Mouse (Mus musculus): ENCODE results near the gene Evi5l. TPM values are rescaled to one million over a fixed set of nuclear protein-coding genes. Genes with fewer than 3 reads are reported as not detected.
A peak's percentile ranks its signal among the peaks of the same experiment; 100 is the strongest.

Evi5l gene
- polyA plus RNA-seq (2014; fragmentation: Nextera tagmentation; extraction: Ambion mirVana), result 88.7 and 90.3 TPM in 2 replicates

GRCm38 (mm10) chr8:4165852-4166751, at the start of gene Evi5l:
TSS of gene Evi5l (plus strand) at chr8:4166567.
- H3K4me3 ChIP-seq (replicated peaks; ENCODE audit: low read length), result peak within 1 kb of the TSS; percentile 93
- no peaks in the 10 kb centered on the region for H3K27me3 ChIP-seq (ENCODE audit: control insufficient read depth, insufficient read depth, low read length)
- peak within 1 kb of the TSS; percentile 97 for H3K9ac ChIP-seq
- under 1% methylated on average over 51 of the region's 51 CpGs for WGBS
- peak; percentile 98 for ATAC-seq (ENCODE audit: low FRiP score)
- peak within 1 kb of the TSS; percentile 89 for H3K27ac ChIP-seq
- H3K9me3 ChIP-seq (ENCODE audit: control insufficient read depth, low read length), result no peaks in the 10 kb centered on the region
- peak; percentile 99 for DNase-seq (ENCODE audit: low spot score)
- H3K4me2 ChIP-seq (replicated peaks), result peak within 1 kb of the TSS; percentile 61
- peaks cover 37% of the 10 kb centered on the region for H3K4me1 ChIP-seq (replicated peaks; ENCODE audit: control insufficient read depth, insufficient read depth, low read length)
- H3K36me3 ChIP-seq (replicated peaks; ENCODE audit: control insufficient read depth, insufficient read depth), result no peaks in the 10 kb centered on the region; the same call in 1 of the 2 replicates

- Histone ChIP-seq H3K4me1 (replicated peaks; ENCODE audit: control insufficient read depth, insufficient read depth, low read length) (no peaks in the 10 kb centered on the region), H3K4me2 (replicated peaks) (no peak within 1 kb of the TSS), H3K9ac (no peak within 1 kb of the TSS), H3K4me3 (replicated peaks; ENCODE audit: low read length) (no peak within 1 kb of the TSS), H3K27ac (no peak within 1 kb of the TSS), H3K9me3 (ENCODE audit: control insufficient read depth, low read length) (no peaks in the 10 kb centered on the region), H3K36me3 (replicated peaks; ENCODE audit: control insufficient read depth, insufficient read depth) (no peaks in the 10 kb centered on the region), H3K27me3 (ENCODE audit: control insufficient read depth, insufficient read depth, low read length) (no peaks in the 10 kb centered on the region)
- no peak for DNase-seq (ENCODE audit: low spot score)
- no peak for ATAC-seq (ENCODE audit: low FRiP score)
- 94% methylated on average over 10 of the region's 10 CpGs for WGBS
Observed at GRCm38 (mm10) chr8:4133798-4134197, 32.6 kb upstream of the Evi5l start, which contains the start of gene Cd209g. TSS of gene Cd209g (plus strand) at chr8:4134098.

- no peaks in the 10 kb centered on the region for H3K27me3 ChIP-seq (ENCODE audit: control insufficient read depth, insufficient read depth, low read length)
- no peaks in the 10 kb centered on the region for H3K9me3 ChIP-seq (ENCODE audit: control insufficient read depth, low read length)
- H3K4me3 ChIP-seq (replicated peaks; ENCODE audit: low read length), result no peak overlapping the region
- 0 out of 2 replicates have a peak overlapping the region, but pooled peaks have one; percentile 17 for H3K4me2 ChIP-seq (replicated peaks)
- ATAC-seq (ENCODE audit: low FRiP score) (peak; percentile 72; the same call in 1 of the 2 replicates), DNase-seq (ENCODE audit: low spot score) (peak; percentile 91)
- 13% methylated on average over 12 of the region's 12 CpGs for WGBS
- no peak overlapping the region for H3K9ac ChIP-seq
- no peaks in the 10 kb centered on the region for H3K4me1 ChIP-seq (replicated peaks; ENCODE audit: control insufficient read depth, insufficient read depth, low read length)
- H3K27ac ChIP-seq, result no peak overlapping the region
- H3K36me3 ChIP-seq (replicated peaks; ENCODE audit: control insufficient read depth, insufficient read depth), result no peaks in the 10 kb centered on the region
Observed at GRCm38 (mm10) chr8:4139660-4140646, 26.4 kb upstream of the Evi5l start.

- no peak overlapping the region for H3K9ac ChIP-seq
- H3K27me3 ChIP-seq (ENCODE audit: control insufficient read depth, insufficient read depth, low read length), result no peaks in the 10 kb centered on the region
- no peak overlapping the region for H3K4me3 ChIP-seq (replicated peaks; ENCODE audit: low read length)
- H3K4me1 ChIP-seq (replicated peaks; ENCODE audit: control insufficient read depth, insufficient read depth, low read length), result no peaks in the 10 kb centered on the region
- ATAC-seq (ENCODE audit: low FRiP score), result no peak
- H3K36me3 ChIP-seq (replicated peaks; ENCODE audit: control insufficient read depth, insufficient read depth), result no peaks in the 10 kb centered on the region
- no peak for DNase-seq (ENCODE audit: low spot score)
- H3K4me2 ChIP-seq (replicated peaks), result no peak overlapping the region
- H3K27ac ChIP-seq, result no peak overlapping the region
- WGBS, result 62% methylated on average over 3 of the region's 3 CpGs
- no peaks in the 10 kb centered on the region for H3K9me3 ChIP-seq (ENCODE audit: control insufficient read depth, low read length)
Observed at GRCm38 (mm10) chr8:4141721-4142120, 24.6 kb upstream of the Evi5l start.

GRCm38 (mm10) chr8:4147272-4147671, 19.1 kb upstream of the Evi5l start:
- ATAC-seq (ENCODE audit: low FRiP score), result no peak
- Histone ChIP-seq H3K4me2 (replicated peaks) (no peak overlapping the region), H3K36me3 (replicated peaks; ENCODE audit: control insufficient read depth, insufficient read depth) (no peaks in the 10 kb centered on the region), H3K9ac (no peak overlapping the region), H3K9me3 (ENCODE audit: control insufficient read depth, low read length) (peaks cover 10% of the 10 kb centered on the region; the same call in 1 of the 2 replicates), H3K27me3 (ENCODE audit: control insufficient read depth, insufficient read depth, low read length) (no peaks in the 10 kb centered on the region), H3K4me1 (replicated peaks; ENCODE audit: control insufficient read depth, insufficient read depth, low read length) (no peaks in the 10 kb centered on the region), H3K4me3 (replicated peaks; ENCODE audit: low read length) (no peak overlapping the region), H3K27ac (no peak overlapping the region)
- 26% methylated on average over 1 of the region's 1 CpGs for WGBS
- DNase-seq (ENCODE audit: low spot score), result no peak

- DNase-seq (ENCODE audit: low spot score) (no peak), ATAC-seq (ENCODE audit: low FRiP score) (no peak)
- H3K4me3 ChIP-seq (replicated peaks; ENCODE audit: low read length), result no peak overlapping the region
- H3K36me3 ChIP-seq (replicated peaks; ENCODE audit: control insufficient read depth, insufficient read depth), result no peaks in the 10 kb centered on the region
- no peaks in the 10 kb centered on the region for H3K27me3 ChIP-seq (ENCODE audit: control insufficient read depth, insufficient read depth, low read length)
- no peak overlapping the region for H3K27ac ChIP-seq
- no peak overlapping the region for H3K9ac ChIP-seq
- H3K4me1 ChIP-seq (replicated peaks; ENCODE audit: control insufficient read depth, insufficient read depth, low read length), result no peaks in the 10 kb centered on the region
- peaks cover 15% of the 10 kb centered on the region for H3K9me3 ChIP-seq (ENCODE audit: control insufficient read depth, low read length)
- no peak overlapping the region for H3K4me2 ChIP-seq (replicated peaks)
Observed at GRCm38 (mm10) chr8:4154878-4155277, 11.5 kb upstream of the Evi5l start.

- 68% methylated on average over 4 of the region's 4 CpGs for WGBS
- no peak overlapping the region for H3K27ac ChIP-seq
- no peak for ATAC-seq (ENCODE audit: low FRiP score)
Observed at GRCm38 (mm10) chr8:4162786-4163185, 3.6 kb upstream of the Evi5l start.

GRCm38 (mm10) chr8:4165176-4165851, 1.1 kb upstream of the Evi5l start:
- peaks cover 33% of the 10 kb centered on the region for H3K4me1 ChIP-seq (replicated peaks; ENCODE audit: control insufficient read depth, insufficient read depth, low read length)
- H3K4me2 ChIP-seq (replicated peaks), result peak overlapping the region; percentile 54
- DNase-seq (ENCODE audit: low spot score), result peak; percentile 26
- no peak for ATAC-seq (ENCODE audit: low FRiP score)
- peak overlapping the region; percentile 67 for H3K9ac ChIP-seq
- no peaks in the 10 kb centered on the region for H3K27me3 ChIP-seq (ENCODE audit: control insufficient read depth, insufficient read depth, low read length)
- 5% methylated on average over 12 of the region's 13 CpGs for WGBS
- no peaks in the 10 kb centered on the region for H3K9me3 ChIP-seq (ENCODE audit: control insufficient read depth, low read length)
- no peaks in the 10 kb centered on the region; the same call in 1 of the 2 replicates for H3K36me3 ChIP-seq (replicated peaks; ENCODE audit: control insufficient read depth, insufficient read depth)
- peak overlapping the region; percentile 89 for H3K27ac ChIP-seq
- H3K4me3 ChIP-seq (replicated peaks; ENCODE audit: low read length), result peak overlapping the region; percentile 43

More at GRCm38 (mm10) chr8:4162786-4163185, 3.6 kb upstream of the Evi5l start:
- Histone ChIP-seq H3K4me2 (replicated peaks) (no peak overlapping the region), H3K4me3 (replicated peaks; ENCODE audit: low read length) (no peak overlapping the region), H3K27me3 (ENCODE audit: control insufficient read depth, insufficient read depth, low read length) (no peaks in the 10 kb centered on the region), H3K9ac (no peak overlapping the region), H3K4me1 (replicated peaks; ENCODE audit: control insufficient read depth, insufficient read depth, low read length) (peaks cover 8% of the 10 kb centered on the region), H3K36me3 (replicated peaks; ENCODE audit: control insufficient read depth, insufficient read depth) (no peaks in the 10 kb centered on the region; the same call in 1 of the 2 replicates), H3K9me3 (ENCODE audit: control insufficient read depth, low read length) (no peaks in the 10 kb centered on the region)
- no peak for DNase-seq (ENCODE audit: low spot score)
